Mouse (Mus musculus): ENCODE results near the gene Msl2. TPM values are rescaled to one million over a fixed set of nuclear protein-coding genes. Genes with fewer than 3 reads are reported as not detected.
A peak's percentile ranks its signal among the peaks of the same experiment; 100 is the strongest.

Msl2 gene
- polyA plus RNA-seq, 1 experiment from 2014 or later: 25.1 TPM

GRCm38 (mm10) chr9:101061035-101061434 lies 12.9 kb upstream of the Msl2 start:
- H3K4me3 ChIP-seq (ENCODE audit: inconsistent target): no peak overlapping the region
- H3K27ac ChIP-seq: no peak overlapping the region
- no peaks in the 10 kb centered on the region for H3K79me2 ChIP-seq (ENCODE audit: inconsistent target)
- H3K36me3 ChIP-seq (ENCODE audit: inconsistent target): no peaks in the 10 kb centered on the region
- WGBS (ENCODE audit: missing documents): 39% methylated on average over 11 of the region's 11 CpGs

DNA sequence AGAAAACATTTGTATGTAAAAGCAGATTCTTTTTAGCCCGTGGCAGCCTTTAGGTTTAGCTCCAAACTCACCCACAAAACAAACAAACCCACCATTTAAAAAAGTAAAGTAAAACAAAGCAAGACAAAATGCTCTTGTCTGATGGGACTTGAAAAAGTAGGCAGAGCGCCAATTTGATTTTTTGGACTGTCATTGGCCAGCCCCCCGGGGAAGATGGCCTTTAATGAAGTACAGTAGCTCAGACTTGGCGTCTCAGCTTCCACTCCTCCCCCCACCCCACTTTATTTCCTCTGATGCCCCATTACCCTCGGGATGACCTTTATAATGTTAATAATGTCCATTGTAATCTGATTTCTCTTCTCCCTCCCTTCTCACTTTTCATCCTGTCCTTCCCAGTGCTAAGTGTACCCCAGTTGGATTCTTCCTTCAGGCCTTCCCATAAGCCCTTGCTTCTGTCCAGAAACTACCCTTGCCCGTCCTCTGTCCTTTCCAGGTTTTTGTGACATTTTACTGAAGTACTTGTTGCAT lies 11.6 kb upstream of the Msl2 start:
- no peak overlapping the region for H3K4me3 ChIP-seq (ENCODE audit: inconsistent target)
- H3K36me3 ChIP-seq (ENCODE audit: inconsistent target): no peaks in the 10 kb centered on the region
- WGBS (ENCODE audit: missing documents): 95% methylated on average over 6 of the region's 6 CpGs
- no peak overlapping the region for H3K27ac ChIP-seq
- no peaks in the 10 kb centered on the region for H3K79me2 ChIP-seq (ENCODE audit: inconsistent target)

- WGBS (ENCODE audit: missing documents): 85% methylated on average over 3 of the region's 3 CpGs
- Histone ChIP-seq H3K79me2 (ENCODE audit: inconsistent target) (no peaks in the 10 kb centered on the region), H3K27ac (no peak overlapping the region)
Observed at GRCm38 (mm10) chr9:101065076-101065602, 8.8 kb upstream of the Msl2 start.

GRCm38 (mm10) chr9:101069781-101070180 lies 4.1 kb upstream of the Msl2 start:
- WGBS (ENCODE audit: missing documents): 97% methylated on average over 3 of the region's 3 CpGs
- Histone ChIP-seq H3K79me2 (ENCODE audit: inconsistent target) (peaks cover under 1% of the 10 kb centered on the region; the same call in 1 of the 2 replicates), H3K27ac (no peak overlapping the region), H3K4me3 (ENCODE audit: inconsistent target) (no peak overlapping the region), H3K36me3 (ENCODE audit: inconsistent target) (no peaks in the 10 kb centered on the region)

More at GRCm38 (mm10) chr9:101065076-101065602, 8.8 kb upstream of the Msl2 start:
- H3K4me3 ChIP-seq (ENCODE audit: inconsistent target): no peak overlapping the region
- no peaks in the 10 kb centered on the region for H3K36me3 ChIP-seq (ENCODE audit: inconsistent target)

GRCm38 (mm10) chr9:101072506-101072905 lies 1.4 kb upstream of the Msl2 start:
- H3K27ac ChIP-seq: peak overlapping the region; percentile 73; the same call in 1 of the 2 replicates
- peaks cover 27% of the 10 kb centered on the region for H3K79me2 ChIP-seq (ENCODE audit: inconsistent target)
- no peaks in the 10 kb centered on the region for H3K36me3 ChIP-seq (ENCODE audit: inconsistent target)
- WGBS (ENCODE audit: missing documents): 23% methylated on average over 5 of the region's 5 CpGs
- H3K4me3 ChIP-seq (ENCODE audit: inconsistent target): peak overlapping the region; percentile 40; the same call in 1 of the 2 replicates

GRCm38 (mm10) chr9:101073041-101073986 lies 587 bp upstream of the Msl2 start:
- no peaks in the 10 kb centered on the region for H3K36me3 ChIP-seq (ENCODE audit: inconsistent target)
- 1% methylated on average over 60 of the region's 65 CpGs for WGBS (ENCODE audit: missing documents)
- peaks cover 35% of the 10 kb centered on the region for H3K79me2 ChIP-seq (ENCODE audit: inconsistent target)
- H3K27ac ChIP-seq: peak overlapping the region; percentile 73
- H3K4me3 ChIP-seq (ENCODE audit: inconsistent target): peak overlapping the region; percentile 40

DNA sequence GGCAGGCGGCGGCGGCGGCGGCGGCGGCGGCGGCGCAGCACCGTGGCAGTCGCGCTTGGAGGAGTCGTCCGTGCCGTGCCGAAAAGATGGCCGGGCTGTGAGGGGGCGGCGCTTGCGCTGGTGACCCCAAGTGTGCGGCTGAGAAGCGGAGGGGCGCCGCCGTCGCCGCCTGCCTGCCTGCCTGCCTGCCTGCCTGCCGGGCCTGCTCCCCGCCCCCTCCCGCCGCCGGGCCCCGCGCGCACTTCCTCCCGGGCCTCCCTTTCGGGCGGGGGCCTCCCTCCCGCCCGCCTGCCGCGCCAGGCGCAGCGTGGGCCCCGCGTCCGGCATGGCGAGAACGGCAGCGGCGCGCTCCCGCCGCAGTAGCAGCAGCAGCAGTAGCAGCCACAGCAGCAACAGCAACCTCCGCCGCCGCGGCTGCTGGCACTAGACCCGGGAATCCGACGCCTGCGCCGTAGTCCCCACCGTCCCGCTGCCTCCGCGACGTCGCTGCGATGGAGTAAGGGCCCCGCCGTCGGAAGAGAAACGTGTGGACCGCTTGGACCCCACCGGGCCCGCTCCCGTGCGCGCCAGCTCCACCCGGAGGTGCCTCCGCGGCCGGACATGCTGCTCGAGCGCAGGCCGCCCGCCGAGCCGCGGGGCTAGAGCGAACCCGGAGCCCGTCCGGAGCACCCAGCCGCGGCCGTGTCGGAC lies 576 bp downstream of the Msl2 start:
- Histone ChIP-seq H3K36me3 (ENCODE audit: inconsistent target) (no peaks in the 10 kb centered on the region), H3K27ac (peak overlapping the region; percentile 80), H3K4me3 (ENCODE audit: inconsistent target) (peak overlapping the region; percentile 87), H3K79me2 (ENCODE audit: inconsistent target) (peaks cover 47% of the 10 kb centered on the region)
- WGBS (ENCODE audit: missing documents): 1% methylated on average over 91 of the region's 100 CpGs

DNA sequence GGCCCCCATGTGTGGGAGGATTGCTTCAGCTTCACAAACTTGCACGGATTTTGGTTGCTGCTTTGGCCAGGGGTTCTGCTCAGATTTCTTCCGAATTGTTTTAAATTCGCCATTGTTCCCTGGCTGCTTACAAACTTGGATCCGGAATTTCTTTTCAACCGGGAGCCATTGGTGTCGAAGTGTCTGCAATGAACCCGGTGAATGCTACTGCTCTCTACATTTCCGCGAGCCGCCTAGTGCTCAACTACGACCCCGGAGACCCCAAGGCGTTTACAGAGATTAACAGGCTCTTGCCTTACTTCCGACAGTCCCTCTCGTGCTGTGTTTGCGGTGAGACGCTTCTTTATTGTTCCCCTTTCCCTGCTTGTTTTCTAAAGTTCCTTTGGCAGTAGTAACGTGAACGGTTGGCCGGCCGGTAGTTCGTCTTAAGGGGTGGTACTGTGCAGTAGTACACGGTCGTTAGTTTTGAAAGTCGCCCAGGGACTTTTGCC lies 1.2 kb downstream of the Msl2 start:
- Histone ChIP-seq H3K4me3 (ENCODE audit: inconsistent target) (peak overlapping the region; percentile 87), H3K27ac (peak overlapping the region; percentile 80), H3K36me3 (ENCODE audit: inconsistent target) (no peaks in the 10 kb centered on the region), H3K79me2 (ENCODE audit: inconsistent target) (peaks cover 54% of the 10 kb centered on the region)
- 0% methylated on average over 25 of the region's 25 CpGs for WGBS (ENCODE audit: missing documents)

GRCm38 (mm10) chr9:101075694-101076093 lies 1.8 kb downstream of the Msl2 start:
- Histone ChIP-seq H3K27ac (peak overlapping the region; percentile 80), H3K79me2 (ENCODE audit: inconsistent target) (peaks cover 59% of the 10 kb centered on the region)
- 0% methylated on average over 7 of the region's 8 CpGs for WGBS (ENCODE audit: missing documents)

DNA sequence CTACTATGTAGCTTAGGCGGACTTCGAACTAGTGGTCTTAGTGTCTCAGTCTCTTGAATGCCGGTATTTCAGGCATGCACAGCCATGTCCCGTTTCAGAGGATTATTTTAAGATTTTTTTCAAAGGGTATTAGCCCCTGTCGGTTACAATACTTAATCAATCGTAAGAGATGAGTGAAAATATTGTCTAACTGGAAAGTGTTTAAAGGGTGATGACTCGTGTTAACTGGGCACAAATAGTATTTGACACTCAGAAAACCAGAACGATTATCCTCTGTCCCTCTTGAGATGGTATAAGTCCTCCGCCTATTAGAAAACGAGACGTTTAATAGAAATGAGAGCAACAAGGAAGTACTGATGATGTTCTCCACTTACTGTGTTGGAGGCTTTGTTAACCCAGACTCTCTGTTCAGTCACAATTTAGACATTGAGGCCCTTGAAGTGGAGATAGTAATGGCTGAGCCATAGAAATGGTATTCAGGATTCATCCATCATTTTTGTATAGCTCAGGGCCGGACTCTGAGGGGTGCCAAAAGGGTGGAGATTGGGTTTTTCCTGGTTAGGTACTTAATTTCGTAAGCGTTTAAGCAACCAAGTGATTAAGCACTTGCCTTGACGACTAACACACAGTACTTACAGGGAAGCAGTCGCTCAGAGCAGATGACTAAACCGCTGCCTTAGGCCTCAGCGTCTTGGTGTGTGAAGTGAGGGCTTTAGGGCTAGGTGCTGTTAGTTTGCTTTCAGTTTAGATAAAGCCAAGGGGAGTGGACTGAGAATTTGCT lies 2.4 kb downstream of the Msl2 start:
- WGBS (ENCODE audit: missing documents): 0% methylated on average over 18 of the region's 18 CpGs
- H3K4me3 ChIP-seq (ENCODE audit: inconsistent target): peak overlapping the region; percentile 87
- peaks cover 65% of the 10 kb centered on the region for H3K79me2 ChIP-seq (ENCODE audit: inconsistent target)
- no peaks in the 10 kb centered on the region for H3K36me3 ChIP-seq (ENCODE audit: inconsistent target)
- H3K27ac ChIP-seq: peak overlapping the region; percentile 80

More at GRCm38 (mm10) chr9:101075694-101076093, 1.8 kb downstream of the Msl2 start:
- Histone ChIP-seq H3K4me3 (ENCODE audit: inconsistent target) (peak overlapping the region; percentile 87), H3K36me3 (ENCODE audit: inconsistent target) (no peaks in the 10 kb centered on the region)

- Histone ChIP-seq H3K27ac (no peak overlapping the region; the same call in 1 of the 2 replicates), H3K79me2 (ENCODE audit: inconsistent target) (peaks cover 77% of the 10 kb centered on the region), H3K36me3 (ENCODE audit: inconsistent target) (no peaks in the 10 kb centered on the region), H3K4me3 (ENCODE audit: inconsistent target) (peak overlapping the region; percentile 87)
Observed at GRCm38 (mm10) chr9:101077486-101077885, 3.6 kb downstream of the Msl2 start.

DNA sequence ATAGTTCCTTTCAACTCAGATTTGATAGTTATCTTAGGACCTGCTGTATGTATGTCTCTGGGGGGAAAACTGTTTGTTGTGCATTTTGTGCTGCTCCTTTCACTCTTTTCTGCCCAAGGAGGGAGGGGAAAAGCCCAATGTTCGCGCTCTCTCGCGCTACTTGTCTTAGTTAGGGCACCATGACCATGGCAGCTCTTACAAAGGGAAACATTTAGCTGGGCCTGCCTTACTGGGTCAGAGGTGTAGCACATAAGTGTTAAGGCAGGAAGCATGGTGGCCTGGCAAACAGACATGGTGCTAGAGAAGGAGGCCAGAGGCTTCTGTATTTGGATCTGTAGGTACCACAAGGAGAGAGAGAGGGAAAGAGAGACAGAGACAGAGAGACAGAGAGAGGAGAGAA lies 4.7 kb downstream of the Msl2 start:
- Histone ChIP-seq H3K36me3 (ENCODE audit: inconsistent target) (no peaks in the 10 kb centered on the region), H3K4me3 (ENCODE audit: inconsistent target) (0 out of 2 replicates have a peak overlapping the region, but pooled peaks have one; percentile 0), H3K27ac (no peak overlapping the region), H3K79me2 (ENCODE audit: inconsistent target) (peaks cover 88% of the 10 kb centered on the region)
- no CpG with 5 or more reads among the region's 4 CpGs for WGBS (ENCODE audit: missing documents)

DNA sequence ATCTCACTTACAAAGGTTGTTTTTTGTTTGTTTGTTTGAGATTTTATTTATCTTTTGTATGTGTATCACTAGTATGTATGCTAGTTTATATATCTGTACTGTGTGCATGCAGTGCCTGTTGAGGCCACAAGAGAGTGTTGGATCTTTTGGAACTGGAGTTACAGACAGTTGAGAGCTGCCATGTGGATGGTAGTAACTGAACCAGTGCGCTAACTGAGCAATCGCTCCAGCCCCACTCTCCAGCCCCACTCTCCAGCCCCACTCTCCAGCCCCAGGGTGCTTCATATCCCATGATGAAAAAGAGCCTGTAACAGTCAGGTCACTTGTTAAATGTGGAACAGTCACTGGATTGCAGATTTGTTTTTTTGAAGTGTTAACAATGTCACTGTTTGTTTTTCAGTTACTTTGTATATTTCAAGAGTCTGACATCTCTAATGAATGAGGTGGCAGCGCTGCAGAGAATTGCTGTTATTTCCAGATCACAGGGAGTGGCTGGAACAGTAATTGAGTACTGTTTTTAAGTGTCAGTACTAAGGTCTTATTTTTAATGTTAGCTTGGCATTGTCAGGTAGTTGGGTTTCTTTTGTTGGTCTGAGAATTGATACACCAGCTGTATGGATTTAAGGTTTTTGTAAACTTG lies 6.3 kb downstream of the Msl2 start:
- Histone ChIP-seq H3K27ac (no peak overlapping the region), H3K4me3 (ENCODE audit: inconsistent target) (no peak overlapping the region)

More for the DNA sequence above, 6.3 kb downstream of the Msl2 start:
- Histone ChIP-seq H3K36me3 (ENCODE audit: inconsistent target) (no peaks in the 10 kb centered on the region), H3K79me2 (ENCODE audit: inconsistent target) (peaks cover 100% of the 10 kb centered on the region)
- WGBS (ENCODE audit: missing documents): 85% methylated on average over 3 of the region's 3 CpGs
